Mouse (Mus musculus): ENCODE measurements around the gene Fam243. TPM values are rescaled to one million over a fixed set of nuclear protein-coding genes. Genes with fewer than 3 reads are reported as not detected.

Fam243 gene
- polyA plus RNA-seq, 1 experiment: not detected

- Histone ChIP-seq H3K27me3 (replicated peaks) (peaks cover 56% of the 10 kb centered on the region), H3K36me3 (replicated peaks; ENCODE audit: low read length) (no peaks in the 10 kb centered on the region), H3K4me3 (replicated peaks) (no peak overlapping the region), H3K4me1 (peaks cover 9% of the 10 kb centered on the region), H3K9me3 (no peaks in the 10 kb centered on the region; the same call in 1 of the 2 replicates)
- TF ChIP-seq FLI1 (IDR thresholded peaks at IDR 0.05; ENCODE audit: low read length): no peak
- TF ChIP-seq GATA1 (IDR thresholded peaks at IDR 0.05; ENCODE audit: borderline replicate concordance, low read length): no peak
Measured at GRCm38 (mm10) chr16:92353295-92353694, 32.1 kb upstream of the Fam243 start.

- H3K4me3 ChIP-seq (replicated peaks): no peak overlapping the region
- no peaks in the 10 kb centered on the region; the same call in 1 of the 2 replicates for H3K9me3 ChIP-seq
- H3K4me1 ChIP-seq: peaks cover 33% of the 10 kb centered on the region
- H3K27me3 ChIP-seq (replicated peaks): peaks cover 21% of the 10 kb centered on the region
- H3K36me3 ChIP-seq (replicated peaks; ENCODE audit: low read length): no peaks in the 10 kb centered on the region
- TF ChIP-seq FLI1 (IDR thresholded peaks at IDR 0.05; ENCODE audit: low read length) (no peak), GATA1 (IDR thresholded peaks at IDR 0.05; ENCODE audit: borderline replicate concordance, low read length) (no peak)
Measured at GRCm38 (mm10) chr16:92348941-92349340, 27.7 kb upstream of the Fam243 start.

GRCm38 (mm10) chr16:92346297-92346916 lies 25.2 kb upstream of the Fam243 start:
- H3K4me3 ChIP-seq (replicated peaks): no peak overlapping the region
- H3K36me3 ChIP-seq (replicated peaks; ENCODE audit: low read length): no peaks in the 10 kb centered on the region
- no peaks in the 10 kb centered on the region; the same call in 1 of the 2 replicates for H3K9me3 ChIP-seq
- peaks cover 10% of the 10 kb centered on the region for H3K27me3 ChIP-seq (replicated peaks)
- TF ChIP-seq FLI1 (IDR thresholded peaks at IDR 0.05; ENCODE audit: low read length) (no peak), GATA1 (IDR thresholded peaks at IDR 0.05; ENCODE audit: borderline replicate concordance, low read length) (no peak)
- peaks cover 29% of the 10 kb centered on the region for H3K4me1 ChIP-seq

GRCm38 (mm10) chr16:92345177-92345576 lies 23.9 kb upstream of the Fam243 start:
- Histone ChIP-seq H3K4me1 (peaks cover 40% of the 10 kb centered on the region), H3K9me3 (no peaks in the 10 kb centered on the region; the same call in 1 of the 2 replicates), H3K27me3 (replicated peaks) (peaks cover 13% of the 10 kb centered on the region), H3K36me3 (replicated peaks; ENCODE audit: low read length) (no peaks in the 10 kb centered on the region), H3K4me3 (replicated peaks) (peak overlapping the region; percentile 57)
- TF ChIP-seq GATA1 (IDR thresholded peaks at IDR 0.05; ENCODE audit: borderline replicate concordance, low read length): no peak
- TF ChIP-seq FLI1 (IDR thresholded peaks at IDR 0.05; ENCODE audit: low read length): no peak

- Histone ChIP-seq H3K27me3 (replicated peaks) (peaks cover 27% of the 10 kb centered on the region), H3K36me3 (replicated peaks; ENCODE audit: low read length) (no peaks in the 10 kb centered on the region), H3K9me3 (no peaks in the 10 kb centered on the region), H3K4me1 (peaks cover 39% of the 10 kb centered on the region), H3K4me3 (replicated peaks) (peak overlapping the region; percentile 81)
- TF ChIP-seq FLI1 (IDR thresholded peaks at IDR 0.05; ENCODE audit: low read length) (no peak), GATA1 (IDR thresholded peaks at IDR 0.05; ENCODE audit: borderline replicate concordance, low read length) (no peak)
Measured at GRCm38 (mm10) chr16:92340612-92341511, 19.6 kb upstream of the Fam243 start.

GRCm38 (mm10) chr16:92336280-92336679 lies 15.0 kb upstream of the Fam243 start:
- H3K36me3 ChIP-seq (replicated peaks; ENCODE audit: low read length): no peaks in the 10 kb centered on the region
- H3K4me1 ChIP-seq: peaks cover 21% of the 10 kb centered on the region
- H3K4me3 ChIP-seq (replicated peaks): peak overlapping the region; percentile 5

GRCm38 (mm10) chr16:92334600-92334999 lies 13.4 kb upstream of the Fam243 start:
- no peak overlapping the region for H3K4me3 ChIP-seq (replicated peaks)
- peaks cover 23% of the 10 kb centered on the region for H3K4me1 ChIP-seq
- H3K36me3 ChIP-seq (replicated peaks; ENCODE audit: low read length): no peaks in the 10 kb centered on the region
- no peaks in the 10 kb centered on the region for H3K9me3 ChIP-seq
- TF ChIP-seq GATA1 (IDR thresholded peaks at IDR 0.05; ENCODE audit: borderline replicate concordance, low read length) (no peak), FLI1 (IDR thresholded peaks at IDR 0.05; ENCODE audit: low read length) (no peak)
- H3K27me3 ChIP-seq (replicated peaks): peaks cover 45% of the 10 kb centered on the region

More at GRCm38 (mm10) chr16:92336280-92336679, 15.0 kb upstream of the Fam243 start:
- TF ChIP-seq FLI1 (IDR thresholded peaks at IDR 0.05; ENCODE audit: low read length): no peak
- TF ChIP-seq GATA1 (IDR thresholded peaks at IDR 0.05; ENCODE audit: borderline replicate concordance, low read length): no peak
- Histone ChIP-seq H3K9me3 (no peaks in the 10 kb centered on the region), H3K27me3 (replicated peaks) (peaks cover 53% of the 10 kb centered on the region)

GRCm38 (mm10) chr16:92330966-92331365 lies 9.7 kb upstream of the Fam243 start:
- H3K27me3 ChIP-seq (replicated peaks): peaks cover 62% of the 10 kb centered on the region
- H3K36me3 ChIP-seq (replicated peaks; ENCODE audit: low read length): no peaks in the 10 kb centered on the region
- no peak for TF ChIP-seq FLI1 (IDR thresholded peaks at IDR 0.05; ENCODE audit: low read length)
- TF ChIP-seq GATA1 (IDR thresholded peaks at IDR 0.05; ENCODE audit: borderline replicate concordance, low read length): no peak
- peaks cover 16% of the 10 kb centered on the region for H3K4me1 ChIP-seq
- H3K4me3 ChIP-seq (replicated peaks): no peak overlapping the region
- no peaks in the 10 kb centered on the region for H3K9me3 ChIP-seq

GRCm38 (mm10) chr16:92327911-92328310 lies 6.7 kb upstream of the Fam243 start:
- Histone ChIP-seq H3K4me3 (replicated peaks) (no peak overlapping the region), H3K4me1 (peaks cover 16% of the 10 kb centered on the region), H3K36me3 (replicated peaks; ENCODE audit: low read length) (no peaks in the 10 kb centered on the region), H3K9me3 (no peaks in the 10 kb centered on the region), H3K27me3 (replicated peaks) (peaks cover 58% of the 10 kb centered on the region)
- TF ChIP-seq FLI1 (IDR thresholded peaks at IDR 0.05; ENCODE audit: low read length) (no peak), GATA1 (IDR thresholded peaks at IDR 0.05; ENCODE audit: borderline replicate concordance, low read length) (no peak)

- H3K27me3 ChIP-seq (replicated peaks): peaks cover 66% of the 10 kb centered on the region
- TF ChIP-seq FLI1 (IDR thresholded peaks at IDR 0.05; ENCODE audit: low read length): no peak
- no peak for TF ChIP-seq GATA1 (IDR thresholded peaks at IDR 0.05; ENCODE audit: borderline replicate concordance, low read length)
- H3K36me3 ChIP-seq (replicated peaks; ENCODE audit: low read length): no peaks in the 10 kb centered on the region
- H3K4me3 ChIP-seq (replicated peaks): no peak overlapping the region
- peaks cover 4% of the 10 kb centered on the region for H3K4me1 ChIP-seq
- no peaks in the 10 kb centered on the region for H3K9me3 ChIP-seq
Measured at GRCm38 (mm10) chr16:92325062-92325406, 3.8 kb upstream of the Fam243 start.
